Comparison of ENCODE assay signal across 15 mouse cellular contexts in the genomic region with DNA sequence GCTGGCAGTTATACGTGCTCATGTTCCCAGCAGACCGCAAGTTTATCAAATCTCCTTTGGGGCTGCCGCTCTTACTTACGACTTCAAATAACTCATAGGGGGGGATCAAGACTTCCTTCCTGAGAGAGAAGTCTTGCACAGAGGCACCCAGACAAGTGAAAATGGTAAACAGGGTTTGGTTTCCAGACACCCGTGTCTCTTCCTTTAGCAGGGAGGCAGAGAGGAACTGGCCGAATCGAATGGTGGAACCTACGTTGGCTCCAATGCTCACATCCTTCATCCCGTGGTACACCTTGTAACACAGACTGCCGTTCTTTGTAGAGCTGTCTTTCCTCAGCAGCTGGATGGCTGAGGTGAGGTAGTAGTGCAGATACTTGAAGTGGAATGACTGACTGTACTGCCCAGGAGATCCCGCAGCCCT. TPM values are rescaled to one million over a fixed set of nuclear protein-coding genes. Genes with fewer than 3 reads are reported as not detected.
DNase-seq lines count a peak whose midpoint lies in the region; ATAC-seq and TF ChIP-seq lines count a peak whose summit lies in the region.
"Had no signal": no experiment of that assay in that cellular context is flagged by ENCODE, and none has a peak within 500 bp of the region (broad histone marks: within the 10 kb centered on the region; RNA-seq: fewer than 3 reads in every experiment).

No protein-coding gene starts in this region.

- no peaks in the 10 kb centered on the region for H3K9me3 ChIP-seq in kidney, embryonic 15.5 days (replicated peaks)
- no peaks in the 10 kb centered on the region for H3K9me3 ChIP-seq in kidney, embryonic 16.5 days (ENCODE audit: low read length)
- H3K9me3 ChIP-seq in G1E (replicated peaks), result no peaks in the 10 kb centered on the region
- H3K9me3 ChIP-seq in liver, embryonic 13.5 days (replicated peaks), result no peaks in the 10 kb centered on the region
- H3K9me3 ChIP-seq in embryonic facial prominence, embryonic 10.5 days, result no peaks in the 10 kb centered on the region
- H3K9me3 ChIP-seq: lung, embryonic 15.5 days had no signal

- H3K4me2 ChIP-seq in kidney, embryonic 15.5 days, result no peak overlapping the region
- H3K4me2 ChIP-seq in kidney, embryonic 16.5 days (replicated peaks; ENCODE audit: low read depth, low read length), result no peak overlapping the region
- peak overlapping the region; percentile 71 for H3K4me2 ChIP-seq in liver, embryonic 13.5 days
- H3K4me2 ChIP-seq: lung, embryonic 15.5 days had no signal

- 76% methylated on average over 11 of the region's 11 CpGs for WGBS in kidney, embryonic 15.5 days
- WGBS in kidney, embryonic 16.5 days, result 74% methylated on average over 11 of the region's 11 CpGs
- 38% methylated on average over 11 of the region's 11 CpGs for WGBS in liver, embryonic 13.5 days (ENCODE audit: insufficient replicate concordance)
- 91% methylated on average over 11 of the region's 11 CpGs for WGBS in embryonic facial prominence, embryonic 10.5 days

- no peak for ATAC-seq in kidney, embryonic 15.5 days (replicated peaks; ENCODE audit: low FRiP score)
- ATAC-seq in kidney, embryonic 16.5 days (ENCODE audit: low FRiP score, low TSS enrichment), result no peak
- ATAC-seq in G1E (ENCODE audit: extremely low read depth, insufficient number of reproducible peaks, low FRiP score, poor library complexity, severe bottlenecking), result no peak
- ATAC-seq in liver, embryonic 13.5 days (ENCODE audit: low read depth), result no peak
- ATAC-seq: intestine, postnatal 0 days had no signal

- no peaks in the 10 kb centered on the region for H3K27me3 ChIP-seq in kidney, embryonic 15.5 days
- H3K27me3 ChIP-seq in kidney, embryonic 16.5 days (ENCODE audit: insufficient read depth, low read length), result no peaks in the 10 kb centered on the region
- H3K27me3 ChIP-seq in G1E (ENCODE audit: insufficient read depth, low read length), result no peaks in the 10 kb centered on the region
- H3K27me3 ChIP-seq in liver, embryonic 13.5 days, result no peaks in the 10 kb centered on the region
- H3K27me3 ChIP-seq in embryonic facial prominence, embryonic 10.5 days (replicated peaks; ENCODE audit: low read depth, poor library complexity, severe bottlenecking), result no peaks in the 10 kb centered on the region
- H3K27me3 ChIP-seq: lung, embryonic 15.5 days had no signal

- 0 out of 2 replicates have a peak overlapping the region, but pooled peaks have one; percentile 6 for H3K27ac ChIP-seq in kidney, embryonic 15.5 days
- H3K27ac ChIP-seq in kidney, embryonic 16.5 days (ENCODE audit: low read length), result no peak overlapping the region
- peak overlapping the region; percentile 99 for H3K27ac ChIP-seq in liver, embryonic 13.5 days
- H3K27ac ChIP-seq in embryonic facial prominence, embryonic 10.5 days (replicated peaks), result no peak overlapping the region
- H3K27ac ChIP-seq: lung, embryonic 15.5 days had no signal

- H3K9ac ChIP-seq in kidney, embryonic 15.5 days, result no peak overlapping the region
- H3K9ac ChIP-seq in kidney, embryonic 16.5 days (replicated peaks; ENCODE audit: low read length), result no peak overlapping the region
- peak overlapping the region; percentile 91 for H3K9ac ChIP-seq in liver, embryonic 13.5 days
- H3K9ac ChIP-seq: lung, embryonic 15.5 days had no signal

- DNase-seq in G1E (ENCODE audit: low spot score), result no peak
- no peak for DNase-seq in liver, embryonic 13.5 days
- DNase-seq in thymus, postnatal 10 days (ENCODE audit: low spot score in 2 of 2), result peak; percentile 66 to 71
- no peak for DNase-seq in embryonic facial prominence, embryonic 10.5 days (ENCODE audit: low spot score)
- DNase-seq in adrenal gland, postnatal 4 days (ENCODE audit: low spot score in 2 of 2), result no peak
- DNase-seq in Muller cell, postnatal 12 days (ENCODE audit: inconsistent ontology term), result no peak
- DNase-seq: cerebellum, postnatal 36 days; kidney, postnatal 4 days had no signal

- no peak for TF ChIP-seq CTCF in G1E (IDR thresholded peaks at IDR 0.05; ENCODE audit: low read depth, low read length)

- peaks cover 48% of the 10 kb centered on the region for H3K4me1 ChIP-seq in kidney, embryonic 15.5 days
- H3K4me1 ChIP-seq in kidney, embryonic 16.5 days (ENCODE audit: insufficient read depth, low read length), result peaks cover 34% of the 10 kb centered on the region
- H3K4me1 ChIP-seq in G1E (ENCODE audit: insufficient read depth, low read depth, low read length), result peaks cover 62% of the 10 kb centered on the region
- peaks cover 84% of the 10 kb centered on the region for H3K4me1 ChIP-seq in liver, embryonic 13.5 days (replicated peaks)
- H3K4me1 ChIP-seq in embryonic facial prominence, embryonic 10.5 days, result peaks cover 45% of the 10 kb centered on the region

- H3K4me3 ChIP-seq in kidney, embryonic 15.5 days (replicated peaks), result no peak overlapping the region
- H3K4me3 ChIP-seq in kidney, embryonic 16.5 days (ENCODE audit: low read length), result no peak overlapping the region
- H3K4me3 ChIP-seq in G1E (ENCODE audit: low read depth, low read length), result peak overlapping the region; percentile 33; the same call in 1 of the 2 replicates
- peak overlapping the region; percentile 80 for H3K4me3 ChIP-seq in liver, embryonic 13.5 days (replicated peaks)
- no peak overlapping the region for H3K4me3 ChIP-seq in embryonic facial prominence, embryonic 10.5 days
- H3K4me3 ChIP-seq: lung, embryonic 15.5 days had no signal

- no peaks in the 10 kb centered on the region for H3K36me3 ChIP-seq in kidney, embryonic 15.5 days
- no peaks in the 10 kb centered on the region for H3K36me3 ChIP-seq in kidney, embryonic 16.5 days (ENCODE audit: insufficient read depth, low read length)
- H3K36me3 ChIP-seq in G1E (replicated peaks), result peaks cover 36% of the 10 kb centered on the region
- peaks cover 66% of the 10 kb centered on the region for H3K36me3 ChIP-seq in liver, embryonic 13.5 days
- H3K36me3 ChIP-seq in embryonic facial prominence, embryonic 10.5 days (replicated peaks), result no peaks in the 10 kb centered on the region
- H3K36me3 ChIP-seq: lung, embryonic 15.5 days had no signal

RNA-seq across cellular contexts. Expression of gene Art4, which starts 3.2 kb away (rescaled TPM):
- 5.2 and 5.9 TPM in 2 replicates for polyA plus RNA-seq in kidney, embryonic 15.5 days (2015; fragmentation: Nextera tagmentation; extraction: Ambion mirVana)
- polyA plus RNA-seq in kidney, embryonic 16.5 days (2015; fragmentation: Nextera tagmentation; extraction: Ambion mirVana), result 5.6 and 6.4 TPM in 2 replicates
- 14.2 and 27.8 TPM in 2 replicates for total RNA-seq in G1E (2014; fragmentation: Nextera tagmentation)
- 30.5 and 31.7 TPM in 2 replicates for total RNA-seq in G1E (2017)
- 1.7 and 1.8 TPM in 2 replicates for polyA plus RNA-seq in G1E (2012)
- 28.8 and 32.7 TPM in 2 replicates for polyA plus RNA-seq in liver, embryonic 13.5 days (2015; fragmentation: Nextera tagmentation; extraction: Ambion mirVana)
- 2.2 and 2.6 TPM in 2 replicates for polyA plus RNA-seq in embryonic facial prominence, embryonic 10.5 days (2016; fragmentation: Nextera tagmentation; extraction: Ambion mirVana)
- 10 to 100 TPM; 10.4 to 11.1 TPM for total RNA-seq in adrenal gland, postnatal 4 days (2021)
- total RNA-seq: ES-E14 had no signal

RNA-seq across cellular contexts. Expression of gene Smco3, which starts 19.1 kb away (rescaled TPM):
- 1.7 and 2.3 TPM in 2 replicates for polyA plus RNA-seq in kidney, embryonic 15.5 days (2015; fragmentation: Nextera tagmentation; extraction: Ambion mirVana)
- 2.4 and 2.5 TPM in 2 replicates for polyA plus RNA-seq in kidney, embryonic 16.5 days (2015; fragmentation: Nextera tagmentation; extraction: Ambion mirVana)
- total RNA-seq in G1E (2014; fragmentation: Nextera tagmentation), result not detected in 2 replicates
- 0.12 and 0.38 TPM in 2 replicates for total RNA-seq in G1E (2017)
- not detected in 2 replicates for polyA plus RNA-seq in G1E (2012)
- polyA plus RNA-seq in liver, embryonic 13.5 days (2015; fragmentation: Nextera tagmentation; extraction: Ambion mirVana), result not detected in 2 replicates
- polyA plus RNA-seq in embryonic facial prominence, embryonic 10.5 days (2016; fragmentation: Nextera tagmentation; extraction: Ambion mirVana), result not detected in 2 replicates
- total RNA-seq in adrenal gland, postnatal 4 days (2021), result 1 to 10 TPM; 1.1 to 1.3 TPM
- total RNA-seq: ES-E14; hematopoietic stem cell, adult 5-6 weeks had no signal

RNA-seq across cellular contexts. Expression of gene Mgp, which starts 21.3 kb away (rescaled TPM):
- 210 and 216 TPM in 2 replicates for polyA plus RNA-seq in kidney, embryonic 15.5 days (2015; fragmentation: Nextera tagmentation; extraction: Ambion mirVana)
- 226 and 274 TPM in 2 replicates for polyA plus RNA-seq in kidney, embryonic 16.5 days (2015; fragmentation: Nextera tagmentation; extraction: Ambion mirVana)
- not detected in 2 replicates for total RNA-seq in G1E (2014; fragmentation: Nextera tagmentation)
- total RNA-seq in G1E (2017), result 0.16 and 0.41 TPM in 2 replicates
- polyA plus RNA-seq in G1E (2012), result not detected in 2 replicates
- 6.5 and 7.3 TPM in 2 replicates for polyA plus RNA-seq in liver, embryonic 13.5 days (2015; fragmentation: Nextera tagmentation; extraction: Ambion mirVana)
- 3.5 and 4.2 TPM in 2 replicates for polyA plus RNA-seq in embryonic facial prominence, embryonic 10.5 days (2016; fragmentation: Nextera tagmentation; extraction: Ambion mirVana)
- 100 to 1,000 TPM; 174 to 199 TPM for total RNA-seq in adrenal gland, postnatal 4 days (2021)
- total RNA-seq: ES-E14; hematopoietic stem cell, adult 5-6 weeks; megakaryocyte-erythroid progenitor cell, adult 5-6 weeks had no signal

RNA-seq across cellular contexts. Expression of gene Wbp11, which starts 26.3 kb away (rescaled TPM):
- 112 and 120 TPM in 2 replicates for polyA plus RNA-seq in kidney, embryonic 15.5 days (2015; fragmentation: Nextera tagmentation; extraction: Ambion mirVana)
- polyA plus RNA-seq in kidney, embryonic 16.5 days (2015; fragmentation: Nextera tagmentation; extraction: Ambion mirVana), result 110 and 122 TPM in 2 replicates
- total RNA-seq in G1E (2014; fragmentation: Nextera tagmentation) (172 and 202 TPM in 2 replicates), G1E (2017) (35.3 and 49.0 TPM in 2 replicates)
- 307 and 347 TPM in 2 replicates for polyA plus RNA-seq in G1E (2012)
- 62.5 and 80.2 TPM in 2 replicates for polyA plus RNA-seq in liver, embryonic 13.5 days (2015; fragmentation: Nextera tagmentation; extraction: Ambion mirVana)
- polyA plus RNA-seq in embryonic facial prominence, embryonic 10.5 days (2016; fragmentation: Nextera tagmentation; extraction: Ambion mirVana), result 163 and 165 TPM in 2 replicates
- 100 to 1,000 TPM; 110 to 116 TPM for total RNA-seq in adrenal gland, postnatal 4 days (2021)

RNA-seq across cellular contexts. Expression of gene BC049715, which starts 26.9 kb away (rescaled TPM):
- 2.1 and 2.8 TPM in 2 replicates for polyA plus RNA-seq in kidney, embryonic 15.5 days (2015; fragmentation: Nextera tagmentation; extraction: Ambion mirVana)
- 1.6 and 1.9 TPM in 2 replicates for polyA plus RNA-seq in kidney, embryonic 16.5 days (2015; fragmentation: Nextera tagmentation; extraction: Ambion mirVana)
- total RNA-seq in G1E (2014; fragmentation: Nextera tagmentation) (2.0 and 2.6 TPM in 2 replicates), G1E (2017) (1.5 and 1.9 TPM in 2 replicates)
- polyA plus RNA-seq in G1E (2012), result 2.6 and 4.2 TPM in 2 replicates
- polyA plus RNA-seq in liver, embryonic 13.5 days (2015; fragmentation: Nextera tagmentation; extraction: Ambion mirVana), result 1.2 and 2.4 TPM in 2 replicates
- 1.3 and 2.1 TPM in 2 replicates for polyA plus RNA-seq in embryonic facial prominence, embryonic 10.5 days (2016; fragmentation: Nextera tagmentation; extraction: Ambion mirVana)
- 1 to 10 TPM in 1 of 2 experiments, under 1 TPM in 1; 0.85 to 1.2 TPM for total RNA-seq in adrenal gland, postnatal 4 days (2021)

Comparison
In these comparisons a context has a peak if more than half of its experiments do, and no peak if none do; other contexts are left out.
1. H3K27ac ChIP-seq: peak in kidney, embryonic 15.5 days (single experiment) and liver, embryonic 13.5 days (single experiment); none in kidney, embryonic 16.5 days (single experiment) and embryonic facial prominence, embryonic 10.5 days (single experiment).
2. H3K4me3 ChIP-seq: peak in G1E (single experiment) and liver, embryonic 13.5 days (single experiment); none in kidney, embryonic 15.5 days (single experiment), kidney, embryonic 16.5 days (single experiment) and embryonic facial prominence, embryonic 10.5 days (single experiment).
3. DNase-seq: peak in thymus, postnatal 10 days (2 of 2); none in G1E (single experiment), liver, embryonic 13.5 days (single experiment), embryonic facial prominence, embryonic 10.5 days (single experiment), adrenal gland, postnatal 4 days (0 of 2) and Muller cell, postnatal 12 days (single experiment).
4. RNA of gene Mgp, which starts 21.3 kb away (polyA plus RNA-seq): 226 to 274 TPM in kidney, embryonic 16.5 days and 210 to 216 TPM in kidney, embryonic 15.5 days; 6.5 to 7.3 TPM in liver, embryonic 13.5 days, 3.5 to 4.2 TPM in embryonic facial prominence, embryonic 10.5 days and not detected in G1E; every median in the first group is over 10 times any median in the second.